Mouse (Mus musculus) lung, adult 2 months (tissue): Measurements from ENCODE around the gene Axl. TPM values are rescaled to one million over a fixed set of nuclear protein-coding genes. Genes with fewer than 3 reads are reported as not detected.
A peak's percentile ranks its signal among the peaks of the same experiment; 100 is the strongest.

Experiments used
- DNase-seq: peaks from one replicate; pipeline ENCODE4 v3.0.0; 2022
- H3K4me1 ChIP-seq: fragments of 200-500 bp; 2 replicates; pipeline ENCODE4 v1.6.1; 2011; ENCODE audit warnings: low read length; ENCODE audit not compliant: control insufficient read depth, insufficient read depth
- H3K4me3 ChIP-seq: fragments of 200-500 bp; replicated peaks from 2 replicates; pipeline ENCODE3; 2011; ENCODE audit warnings: low read depth, mild to moderate bottlenecking, control low read depth, low read length; ENCODE audit errors: extremely low read depth
- CTCF ChIP-seq: fragments of 200-500 bp; IDR thresholded peaks from 2 replicates; pipeline ENCODE4 v1.5.1; 2011; ENCODE audit warnings: mild to moderate bottlenecking, low read length, control low read depth; ENCODE audit not compliant: insufficient read depth
- POLR2A ChIP-seq: fragments of 200-500 bp; IDR thresholded peaks from 2 replicates; pipeline ENCODE4 v1.6.1; 2011; ENCODE audit warnings: low read depth, mild to moderate bottlenecking, control low read depth, low read length, borderline replicate concordance; ENCODE audit errors: extremely low read depth
- WGBS: fragments of 180-500 bp; shearing (Covaris S2); methylation state at CpG from one replicate; pipeline ENCODE4 v1.1.7; 2018; 5-methylcytosine and 5-hydroxymethylcytosine counted together
- polyA plus RNA-seq: library from polyadenylated mRNA; depleted of rRNA; stranded (reverse); fragments of >200 nt; gene quantifications from 2 replicates; pipeline ENCODE4 v1.2.3, GENCODE M21; 2012

The Axl gene
- polyA plus RNA-seq, 1 experiment, result 92.0 TPM

GRCm38 (mm10) chr7:25783746-25784145 is 4.8 kb downstream of the Axl start:
- DNase-seq, result no peak
- WGBS, result 76% methylated on average over 8 of the region's 8 CpGs
- Histone ChIP-seq H3K4me3 (no peak overlapping the region), H3K4me1 (peaks cover 11% of the 10 kb centered on the region)
- TF ChIP-seq CTCF (no peak), POLR2A (no peak)

DNA sequence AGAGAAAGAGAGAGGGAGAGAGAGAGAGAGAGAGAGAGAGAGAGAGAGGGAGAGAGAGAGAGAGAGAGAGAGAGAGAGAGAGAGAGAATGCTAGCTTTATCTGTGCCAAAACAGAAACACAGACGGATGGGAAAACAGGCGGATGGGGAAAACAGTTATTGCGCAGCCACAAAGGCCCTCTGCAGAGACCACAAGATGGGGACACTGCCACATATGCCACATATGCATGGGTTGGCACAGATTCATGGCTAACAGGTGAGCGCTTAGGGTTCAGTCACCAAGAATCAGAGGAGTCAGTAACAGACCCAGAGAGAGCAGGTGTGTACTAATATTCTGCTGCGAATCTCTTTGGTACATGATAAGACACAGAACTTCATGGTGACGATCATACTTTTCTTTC is 5.8 kb downstream of the Axl start:
- WGBS, result 56% methylated on average over 6 of the region's 6 CpGs
- no peak overlapping the region for H3K4me3 ChIP-seq
- no peak for TF ChIP-seq CTCF
- TF ChIP-seq POLR2A, result no peak
- DNase-seq, result no peak
- peaks cover 11% of the 10 kb centered on the region for H3K4me1 ChIP-seq

GRCm38 (mm10) chr7:25781937-25782610 is 6.4 kb downstream of the Axl start:
- TF ChIP-seq CTCF (no peak), POLR2A (no peak)
- H3K4me1 ChIP-seq, result peaks cover 11% of the 10 kb centered on the region
- WGBS, result 18% methylated on average over 11 of the region's 11 CpGs
- peak overlapping the region; percentile 26 for H3K4me3 ChIP-seq
- DNase-seq, result no peak

DNA sequence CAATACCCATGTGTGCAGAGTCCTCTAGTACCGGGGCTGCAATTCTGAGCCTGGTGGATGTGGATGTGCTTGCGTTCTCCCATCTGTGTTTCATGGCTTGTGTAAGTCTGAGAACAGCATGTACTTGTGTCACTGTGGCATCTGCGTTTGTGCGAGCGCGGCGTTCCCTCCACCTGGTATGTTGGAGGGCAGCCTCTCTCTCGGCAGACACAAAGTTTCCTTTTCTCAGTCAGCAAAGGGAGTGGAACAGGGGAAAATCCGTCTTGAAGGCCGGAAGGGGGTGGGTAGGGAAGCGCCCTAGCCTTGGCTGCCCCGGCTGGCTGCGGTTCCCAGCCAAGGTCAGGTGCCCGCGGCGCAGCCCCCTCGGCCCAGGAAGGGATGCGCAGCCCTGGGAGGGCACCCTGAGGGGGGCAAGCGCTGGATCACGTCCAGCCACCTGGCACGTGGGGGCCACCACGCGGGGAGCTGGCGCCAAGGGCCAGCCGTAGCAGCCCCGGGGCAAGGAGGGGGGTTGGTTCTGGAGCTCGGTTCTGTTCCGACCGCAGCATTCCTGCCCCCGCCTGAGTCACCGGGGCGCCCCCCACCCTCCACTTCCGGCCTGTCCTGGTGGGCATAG is 7.1 kb downstream of the Axl start:
- 7% methylated on average over 33 of the region's 33 CpGs for WGBS
- H3K4me1 ChIP-seq, result peaks cover 11% of the 10 kb centered on the region
- H3K4me3 ChIP-seq, result peak overlapping the region; percentile 44
- no peak for DNase-seq
- TF ChIP-seq POLR2A (peak; percentile 23; the same call in 1 of the 2 replicates), CTCF (no peak)

DNA sequence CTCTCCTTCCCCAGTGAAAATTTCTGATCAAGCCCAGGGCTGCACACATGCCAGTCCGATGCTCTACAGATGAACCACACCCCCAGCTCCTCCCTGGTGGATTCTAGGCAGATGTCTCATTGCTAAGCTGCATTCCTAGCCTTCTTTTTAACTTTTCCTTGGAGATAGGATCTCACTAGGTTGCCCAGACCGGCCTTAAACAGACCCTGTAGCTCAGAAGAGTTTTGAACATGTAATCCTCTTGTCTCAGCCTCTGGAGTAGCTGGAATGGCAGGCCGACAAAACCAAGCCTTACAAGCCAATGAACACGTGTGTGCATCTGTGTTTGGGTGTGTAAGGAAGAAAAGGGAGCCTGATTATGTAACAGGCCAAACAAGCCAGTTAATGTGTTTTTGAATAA is 7.8 kb downstream of the Axl start:
- Histone ChIP-seq H3K4me3 (no peak overlapping the region), H3K4me1 (peaks cover 11% of the 10 kb centered on the region)
- TF ChIP-seq POLR2A (no peak), CTCF (no peak)
- DNase-seq, result no peak
- WGBS, result 45% methylated on average over 4 of the region's 4 CpGs

DNA sequence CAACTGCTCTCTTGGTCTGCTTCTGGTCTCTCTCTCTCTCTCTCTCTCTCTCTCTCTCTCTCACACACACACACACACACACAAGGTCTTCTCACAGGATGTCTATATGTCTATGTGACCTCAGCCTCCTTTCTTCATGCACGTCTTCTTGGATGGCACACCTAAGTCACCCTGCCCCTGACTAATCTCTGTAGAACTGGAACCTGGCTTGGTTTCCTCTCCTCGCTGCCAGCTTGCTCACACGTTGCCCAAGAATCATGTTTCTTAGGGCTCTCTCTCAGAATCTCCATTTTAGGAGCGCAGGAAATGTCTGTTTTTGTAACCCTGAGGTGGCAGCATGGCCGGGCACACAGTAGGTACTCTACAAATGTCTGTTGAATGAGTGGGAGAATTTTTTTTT is 8.5 kb downstream of the Axl start:
- Histone ChIP-seq H3K4me3 (no peak overlapping the region), H3K4me1 (peaks cover 11% of the 10 kb centered on the region)
- 85% methylated on average over 5 of the region's 5 CpGs for WGBS
- TF ChIP-seq CTCF (no peak), POLR2A (no peak)
- no peak for DNase-seq

- DNase-seq, result no peak
- TF ChIP-seq POLR2A, result no peak
- TF ChIP-seq CTCF, result no peak
- 86% methylated on average over 5 of the region's 5 CpGs for WGBS
- Histone ChIP-seq H3K4me1 (no peaks in the 10 kb centered on the region), H3K4me3 (no peak overlapping the region)
Measured at GRCm38 (mm10) chr7:25768229-25768628, 20.3 kb downstream of the Axl start.

DNA sequence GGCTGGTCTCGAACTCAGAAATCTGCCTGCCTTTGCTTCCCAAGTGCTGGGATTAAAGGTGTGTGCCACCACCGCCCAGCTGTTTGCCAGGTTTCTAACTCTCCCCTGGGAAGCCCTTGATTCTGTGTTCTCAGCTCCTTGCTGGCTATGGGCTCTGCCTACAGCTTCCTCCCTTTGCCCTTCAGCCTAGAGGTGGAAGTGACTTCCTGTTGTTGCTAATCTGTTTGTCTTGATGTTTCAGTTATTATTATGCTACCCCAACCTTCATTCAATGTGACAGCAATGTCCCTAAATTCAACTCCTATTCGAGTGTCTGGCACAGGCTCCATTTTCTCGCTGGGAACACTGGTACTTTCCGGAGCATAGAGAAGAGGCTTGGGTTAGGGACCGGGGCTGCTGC is 22.4 kb downstream of the Axl start:
- Histone ChIP-seq H3K4me1 (no peaks in the 10 kb centered on the region), H3K4me3 (no peak overlapping the region)
- WGBS, result 67% methylated on average over 6 of the region's 6 CpGs
- DNase-seq, result no peak
- TF ChIP-seq POLR2A (no peak), CTCF (no peak)

DNA sequence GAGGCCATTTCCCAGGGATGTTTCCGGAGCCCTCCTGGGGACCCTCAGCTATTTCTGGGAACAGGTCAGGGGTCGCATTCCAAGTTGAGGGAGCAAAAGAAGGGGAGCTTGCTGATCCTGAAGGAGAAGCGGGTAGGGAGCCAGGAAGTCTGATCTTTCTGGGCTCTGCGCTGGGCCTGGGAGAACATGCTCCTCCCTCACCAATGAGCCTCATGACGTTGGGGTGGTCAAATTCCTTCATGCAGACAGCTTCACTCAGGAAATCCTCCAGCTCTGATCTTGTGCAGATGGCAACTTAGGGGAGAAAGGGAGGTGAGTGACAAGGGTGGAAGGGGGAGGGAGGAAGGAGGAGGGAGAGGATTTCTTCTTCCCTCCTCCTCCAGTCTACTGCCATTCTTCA is 24.3 kb downstream of the Axl start:
- no peak for DNase-seq
- 52% methylated on average over 5 of the region's 5 CpGs for WGBS
- no peak for TF ChIP-seq POLR2A
- TF ChIP-seq CTCF, result no peak
- H3K4me1 ChIP-seq, result no peaks in the 10 kb centered on the region
- H3K4me3 ChIP-seq, result no peak overlapping the region

DNA sequence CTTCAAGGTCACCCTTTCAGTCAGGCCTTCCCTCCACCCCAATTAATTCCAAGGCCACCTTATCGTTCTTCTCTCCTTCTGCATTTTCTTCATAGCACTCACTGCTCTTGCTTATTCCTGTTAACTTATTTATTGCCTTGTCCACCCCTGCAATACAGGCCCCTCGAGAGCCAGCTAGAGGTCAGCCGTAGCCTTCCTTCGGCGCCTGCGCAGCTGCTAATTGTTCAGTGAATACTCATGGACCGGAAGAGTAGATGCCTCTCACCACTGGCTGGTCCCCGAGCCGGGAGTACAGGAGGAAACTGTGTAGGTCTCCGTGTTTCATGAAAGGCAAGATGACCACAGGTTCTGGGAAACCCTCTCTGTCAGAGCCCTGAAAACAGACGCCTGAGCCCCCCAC is 24.8 kb downstream of the Axl start:
- 55% methylated on average over 11 of the region's 11 CpGs for WGBS
- TF ChIP-seq CTCF (no peak), POLR2A (no peak)
- no peak for DNase-seq
- no peak overlapping the region for H3K4me3 ChIP-seq
- no peaks in the 10 kb centered on the region for H3K4me1 ChIP-seq
